Mouse (Mus musculus): ENCODE results near the gene Rasgrp2. TPM values are rescaled to one million over a fixed set of nuclear protein-coding genes. Genes with fewer than 3 reads are reported as not detected.

Gene Rasgrp2
- polyA plus RNA-seq, 1 experiment from 2014 or later: 38.5 TPM

DNA sequence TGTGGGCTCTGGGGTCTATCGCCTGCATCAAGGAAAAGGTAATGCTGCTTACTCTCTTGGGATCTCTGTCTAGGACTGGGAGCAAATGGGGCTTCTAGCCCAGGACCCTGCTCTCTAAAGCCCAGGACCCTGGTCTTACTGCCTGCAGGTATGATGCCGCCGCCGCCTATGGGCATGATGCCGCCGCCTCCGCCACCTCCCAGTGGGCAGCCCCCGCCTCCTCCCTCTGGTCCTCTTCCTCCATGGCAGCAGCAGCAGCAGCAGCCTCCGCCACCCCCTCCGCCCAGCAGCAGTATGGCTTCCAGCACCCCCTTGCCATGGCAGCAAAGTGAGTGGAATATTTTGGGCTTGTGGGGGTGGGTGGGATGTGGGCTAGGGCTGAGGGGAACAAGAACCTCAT lies 24.6 kb upstream of the Rasgrp2 start:
- Histone ChIP-seq H3K4me2 (replicated peaks; ENCODE audit: low read depth) (no peak overlapping the region), H3K27ac (ENCODE audit: low read depth, low read length) (no peak overlapping the region), H3K4me1 (replicated peaks; ENCODE audit: control insufficient read depth, insufficient read depth, low read length) (no peaks in the 10 kb centered on the region), H3K36me3 (ENCODE audit: control insufficient read depth, insufficient read depth) (peaks cover 97% of the 10 kb centered on the region), H3K4me3 (ENCODE audit: low read depth, low read length) (no peak overlapping the region), H3K27me3 (replicated peaks; ENCODE audit: control insufficient read depth, insufficient read depth, low read length) (no peaks in the 10 kb centered on the region), H3K9me3 (ENCODE audit: control insufficient read depth) (no peaks in the 10 kb centered on the region), H3K9ac (ENCODE audit: low read depth, low read length) (no peak overlapping the region)
- 99% methylated on average over 10 of the region's 10 CpGs for WGBS
- no peak for TF ChIP-seq CTCF (IDR thresholded peaks at IDR 0.05; ENCODE audit: low read depth)
- ATAC-seq: no peak

DNA sequence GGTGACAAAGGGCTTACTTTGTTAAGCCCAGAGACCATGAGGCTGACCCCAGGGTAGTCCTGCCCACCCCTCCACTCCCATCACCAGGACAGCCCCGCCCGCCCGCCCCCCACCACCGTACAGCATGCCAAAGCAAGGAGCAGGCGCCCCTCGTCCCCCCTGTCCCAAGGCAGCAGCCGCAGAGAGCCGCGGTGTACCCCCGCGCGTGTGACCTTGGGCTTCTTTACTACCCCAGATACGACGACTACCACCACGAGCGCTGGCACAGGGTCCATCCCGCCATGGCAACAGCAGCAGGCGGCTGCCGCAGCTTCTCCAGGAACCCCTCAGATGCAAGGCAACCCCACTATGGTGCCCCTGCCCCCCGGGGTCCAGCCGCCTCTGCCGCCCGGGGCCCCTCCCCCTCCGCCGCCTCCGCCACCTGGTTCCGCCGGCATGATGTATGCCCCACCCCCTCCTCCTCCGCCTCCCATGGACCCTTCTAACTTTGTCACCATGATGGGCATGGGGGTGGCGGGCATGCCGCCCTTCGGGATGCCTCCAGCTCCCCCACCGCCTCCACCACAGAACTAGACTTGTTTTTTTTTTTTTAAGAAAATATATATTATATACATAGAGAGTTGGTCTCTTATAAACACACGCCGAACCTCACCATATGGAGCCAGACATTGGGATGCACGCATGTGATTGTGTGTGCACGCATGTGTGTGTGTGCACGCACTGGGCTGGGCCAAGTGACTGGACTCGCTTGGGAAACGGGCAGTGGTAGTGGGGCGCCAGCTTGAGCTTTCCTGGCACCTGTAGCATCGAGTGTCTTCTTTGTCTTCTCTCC lies 23.5 kb upstream of the Rasgrp2 start:
- Histone ChIP-seq H3K36me3 (ENCODE audit: control insufficient read depth, insufficient read depth) (peaks cover 86% of the 10 kb centered on the region), H3K27ac (ENCODE audit: low read depth, low read length) (no peak overlapping the region; the same call in 1 of the 2 replicates), H3K27me3 (replicated peaks; ENCODE audit: control insufficient read depth, insufficient read depth, low read length) (no peaks in the 10 kb centered on the region), H3K9ac (ENCODE audit: low read depth, low read length) (no peak overlapping the region), H3K4me1 (replicated peaks; ENCODE audit: control insufficient read depth, insufficient read depth, low read length) (no peaks in the 10 kb centered on the region), H3K4me2 (replicated peaks; ENCODE audit: low read depth) (no peak overlapping the region), H3K4me3 (ENCODE audit: low read depth, low read length) (no peak overlapping the region), H3K9me3 (ENCODE audit: control insufficient read depth) (no peaks in the 10 kb centered on the region)
- WGBS: 91% methylated on average over 37 of the region's 42 CpGs
- ATAC-seq: no peak
- no peak for TF ChIP-seq CTCF (IDR thresholded peaks at IDR 0.05; ENCODE audit: low read depth)

DNA sequence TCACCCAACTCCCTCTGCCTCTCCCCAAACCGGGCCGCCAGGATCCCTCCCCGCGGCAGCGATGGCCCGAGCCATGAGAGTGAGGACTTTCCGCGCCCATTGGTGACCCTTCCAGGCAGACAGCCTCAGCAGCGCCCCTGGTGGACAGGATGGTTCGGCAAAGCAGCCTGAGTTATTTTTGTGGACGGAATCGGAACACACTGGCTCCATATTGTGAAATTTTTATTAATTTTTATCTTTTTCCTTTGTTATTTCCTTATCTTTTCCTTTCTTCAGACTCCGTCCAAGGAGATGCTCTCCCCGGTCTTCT lies 22.9 kb upstream of the Rasgrp2 start:
- peak; percentile 80 for TF ChIP-seq CTCF (IDR thresholded peaks at IDR 0.05; ENCODE audit: low read depth)
- Histone ChIP-seq H3K9me3 (ENCODE audit: control insufficient read depth) (no peaks in the 10 kb centered on the region), H3K27me3 (replicated peaks; ENCODE audit: control insufficient read depth, insufficient read depth, low read length) (no peaks in the 10 kb centered on the region), H3K36me3 (ENCODE audit: control insufficient read depth, insufficient read depth) (peaks cover 80% of the 10 kb centered on the region), H3K4me3 (ENCODE audit: low read depth, low read length) (no peak overlapping the region), H3K9ac (ENCODE audit: low read depth, low read length) (no peak overlapping the region), H3K27ac (ENCODE audit: low read depth, low read length) (no peak overlapping the region), H3K4me2 (replicated peaks; ENCODE audit: low read depth) (no peak overlapping the region), H3K4me1 (replicated peaks; ENCODE audit: control insufficient read depth, insufficient read depth, low read length) (no peaks in the 10 kb centered on the region)
- ATAC-seq: 0 out of 2 replicates have a peak, but pooled peaks have one; percentile 17
- 72% methylated on average over 14 of the region's 14 CpGs for WGBS

DNA sequence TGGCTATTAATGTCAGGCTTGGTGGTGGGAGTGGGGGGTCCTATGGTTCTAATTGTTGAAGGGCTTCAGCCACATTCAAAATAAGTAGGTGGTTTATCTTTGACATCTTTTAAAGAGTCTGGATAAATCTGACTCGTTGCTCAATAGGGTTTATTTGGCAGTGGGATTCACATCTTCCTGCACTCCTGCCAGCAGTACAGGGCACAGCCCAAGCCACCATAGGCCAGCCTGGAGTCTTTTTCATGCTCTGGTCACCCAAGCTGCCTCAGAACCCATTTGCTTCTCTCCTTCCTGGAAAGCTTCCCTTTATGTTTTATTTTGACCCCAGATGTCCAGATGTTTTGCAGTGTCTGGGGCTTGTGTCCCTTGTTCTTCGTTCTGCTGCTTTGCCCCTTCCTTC lies 22.5 kb upstream of the Rasgrp2 start:
- Histone ChIP-seq H3K4me2 (replicated peaks; ENCODE audit: low read depth) (no peak overlapping the region), H3K27ac (ENCODE audit: low read depth, low read length) (no peak overlapping the region), H3K27me3 (replicated peaks; ENCODE audit: control insufficient read depth, insufficient read depth, low read length) (no peaks in the 10 kb centered on the region), H3K4me1 (replicated peaks; ENCODE audit: control insufficient read depth, insufficient read depth, low read length) (no peaks in the 10 kb centered on the region), H3K9me3 (ENCODE audit: control insufficient read depth) (no peaks in the 10 kb centered on the region), H3K4me3 (ENCODE audit: low read depth, low read length) (no peak overlapping the region), H3K36me3 (ENCODE audit: control insufficient read depth, insufficient read depth) (peaks cover 76% of the 10 kb centered on the region), H3K9ac (ENCODE audit: low read depth, low read length) (no peak overlapping the region)
- no peak for ATAC-seq
- no peak for TF ChIP-seq CTCF (IDR thresholded peaks at IDR 0.05; ENCODE audit: low read depth)
- WGBS: 69% methylated on average over 2 of the region's 2 CpGs

DNA sequence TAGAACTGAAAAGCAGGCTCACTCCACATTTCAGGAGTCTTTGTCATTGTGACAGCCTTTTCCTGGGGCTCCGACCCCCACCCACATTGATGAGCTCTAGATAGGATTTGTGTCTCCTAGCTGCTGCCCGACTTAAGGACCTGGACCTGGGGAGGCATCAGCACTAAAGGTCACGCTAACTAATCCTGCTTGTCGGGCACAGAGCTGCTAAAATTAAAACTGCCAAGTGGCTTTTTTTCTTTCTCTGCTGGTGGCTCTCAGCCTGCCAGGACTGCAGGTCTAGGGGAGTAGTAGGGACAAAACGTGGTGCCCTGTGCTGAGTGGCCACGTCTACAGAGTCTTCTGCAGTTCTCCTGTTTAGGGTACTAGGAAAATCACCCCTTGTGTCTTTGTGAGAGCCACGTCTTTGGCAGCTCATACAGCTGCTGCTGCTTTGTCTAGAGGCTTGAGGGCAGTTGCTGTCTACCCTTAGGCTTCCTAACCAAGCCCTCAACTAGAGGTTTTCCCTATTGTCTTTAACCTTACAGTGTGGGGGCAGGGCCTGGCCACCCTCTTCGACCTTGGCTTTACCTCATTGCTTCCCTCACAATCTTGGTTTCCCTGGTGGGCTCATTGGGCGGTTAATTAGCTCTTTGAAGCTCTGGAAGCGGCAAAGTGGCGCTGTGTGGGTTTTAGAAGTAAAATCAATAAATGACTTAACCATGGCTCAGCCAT lies 21.7 kb upstream of the Rasgrp2 start:
- H3K4me2 ChIP-seq (replicated peaks; ENCODE audit: low read depth): no peak overlapping the region
- peaks cover 68% of the 10 kb centered on the region for H3K36me3 ChIP-seq (ENCODE audit: control insufficient read depth, insufficient read depth)
- no peak overlapping the region for H3K9ac ChIP-seq (ENCODE audit: low read depth, low read length)
- WGBS: 79% methylated on average over 11 of the region's 11 CpGs
- no peak for TF ChIP-seq CTCF (IDR thresholded peaks at IDR 0.05; ENCODE audit: low read depth)
- H3K9me3 ChIP-seq (ENCODE audit: control insufficient read depth): no peaks in the 10 kb centered on the region
- H3K4me1 ChIP-seq (replicated peaks; ENCODE audit: control insufficient read depth, insufficient read depth, low read length): no peaks in the 10 kb centered on the region
- no peaks in the 10 kb centered on the region for H3K27me3 ChIP-seq (replicated peaks; ENCODE audit: control insufficient read depth, insufficient read depth, low read length)
- no peak for ATAC-seq
- no peak overlapping the region for H3K4me3 ChIP-seq (ENCODE audit: low read depth, low read length)
- no peak overlapping the region; the same call in 1 of the 2 replicates for H3K27ac ChIP-seq (ENCODE audit: low read depth, low read length)

DNA sequence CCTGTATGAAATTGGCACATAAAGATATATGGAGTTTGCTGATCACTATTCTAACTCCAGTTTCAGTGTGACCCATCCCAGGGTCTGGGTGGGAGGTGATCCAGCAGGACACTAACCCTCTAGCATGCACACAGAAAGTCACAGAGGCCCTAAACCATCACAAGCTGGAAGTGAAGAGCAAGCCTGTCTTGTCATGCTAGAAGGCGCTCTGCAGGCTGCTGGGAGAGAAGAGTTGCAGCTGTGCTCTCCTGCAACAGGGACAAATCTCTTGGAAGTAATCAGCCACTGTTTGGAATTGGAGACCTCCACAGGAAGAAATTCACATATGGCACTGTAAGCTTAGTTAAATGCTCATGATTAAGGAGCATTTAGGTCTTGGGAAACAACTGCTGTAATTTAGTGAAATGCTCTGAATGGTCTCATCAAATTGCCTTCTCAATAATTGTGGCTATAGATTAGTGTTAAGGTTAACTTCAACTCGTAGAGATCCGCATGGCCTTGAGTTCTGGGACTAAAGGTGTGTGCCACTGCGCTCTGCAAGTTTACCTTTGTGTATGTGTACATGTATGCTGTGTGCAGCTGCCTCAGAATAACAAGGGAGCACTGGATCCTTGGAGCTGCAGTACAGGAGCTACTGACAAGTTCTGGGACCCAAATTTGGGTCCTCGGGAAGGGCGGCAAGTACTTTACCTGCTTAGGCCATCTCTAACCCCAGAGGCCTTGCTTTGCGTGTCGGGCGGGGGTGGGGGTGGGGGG lies 18.6 kb upstream of the Rasgrp2 start:
- no peaks in the 10 kb centered on the region for H3K27me3 ChIP-seq (replicated peaks; ENCODE audit: control insufficient read depth, insufficient read depth, low read length)
- H3K4me3 ChIP-seq (ENCODE audit: low read depth, low read length): no peak overlapping the region
- H3K27ac ChIP-seq (ENCODE audit: low read depth, low read length): no peak overlapping the region
- H3K36me3 ChIP-seq (ENCODE audit: control insufficient read depth, insufficient read depth): peaks cover 39% of the 10 kb centered on the region
- H3K4me2 ChIP-seq (replicated peaks; ENCODE audit: low read depth): no peak overlapping the region
- ATAC-seq: no peak
- no peaks in the 10 kb centered on the region for H3K9me3 ChIP-seq (ENCODE audit: control insufficient read depth)
- H3K4me1 ChIP-seq (replicated peaks; ENCODE audit: control insufficient read depth, insufficient read depth, low read length): no peaks in the 10 kb centered on the region; the same call in 1 of the 2 replicates
- H3K9ac ChIP-seq (ENCODE audit: low read depth, low read length): no peak overlapping the region
- TF ChIP-seq CTCF (IDR thresholded peaks at IDR 0.05; ENCODE audit: low read depth): no peak
- 88% methylated on average over 9 of the region's 9 CpGs for WGBS
